Mouse (Mus musculus) spleen, adult 2 months (tissue): ENCODE results near the gene Ldhal6b. TPM values are rescaled to one million over a fixed set of nuclear protein-coding genes. Genes with fewer than 3 reads are reported as not detected.
"Not testable (repeated sequence)": the region's sequence is repeated elsewhere in the genome, so short reads cannot be mapped to it uniquely, and the experiment has no call there.

Experiments used
- DNase-seq, 2 experiments: peaks; one replicate each; pipeline versions ENCODE4 v3.0.0 to v3.0.0-alpha.2; 2012 to 2021; ENCODE audit warnings: low spot score in 2 of 2, low read depth in 1 of 2
- H3K27ac ChIP-seq: fragments of 200-500 bp; 2 replicates; pipeline ENCODE4 v1.5.1; 2012; ENCODE audit warnings: low read length, inconsistent platforms; ENCODE audit not compliant: insufficient read depth
- H3K27me3 ChIP-seq: fragments of 200-500 bp; 2 replicates; pipeline ENCODE4 v1.6.1; 2012; ENCODE audit warnings: mild to moderate bottlenecking, moderate library complexity, low read length, inconsistent platforms; ENCODE audit not compliant: control insufficient read depth, insufficient read depth
- H3K36me3 ChIP-seq: fragments of 200-500 bp; 2 replicates; pipeline ENCODE4 v1.6.1; 2012; ENCODE audit warnings: mild to moderate bottlenecking, low read length, inconsistent platforms; ENCODE audit not compliant: control insufficient read depth, insufficient read depth
- H3K4me1 ChIP-seq: fragments of 200-500 bp; 2 replicates; pipeline ENCODE4 v1.6.1; 2011; ENCODE audit warnings: inconsistent platforms; ENCODE audit not compliant: control insufficient read depth, insufficient read depth, insufficient read length
- H3K4me3 ChIP-seq: fragments of 200-500 bp; 2 replicates; pipeline ENCODE4 v1.5.1; 2011; ENCODE audit warnings: mild to moderate bottlenecking, inconsistent platforms; ENCODE audit not compliant: insufficient read depth, insufficient read length; ENCODE audit errors: extremely low read depth
- CTCF ChIP-seq: fragments of 200-500 bp; IDR thresholded peaks from 2 replicates; pipeline ENCODE4 v1.5.1; 2011; ENCODE audit warnings: mild to moderate bottlenecking, inconsistent platforms; ENCODE audit not compliant: insufficient read depth, insufficient read length, insufficient replicate concordance; ENCODE audit errors: extremely low read depth
- POLR2A ChIP-seq: fragments of 200-500 bp; IDR thresholded peaks from 2 replicates; pipeline ENCODE4 v1.6.1; 2011; ENCODE audit warnings: low read depth, low read length, inconsistent platforms
- WGBS: fragments of 180-500 bp; shearing (Covaris S2); methylation state at CpG from one replicate; pipeline ENCODE4 v1.1.7; 2018; 5-methylcytosine and 5-hydroxymethylcytosine counted together
- polyA plus RNA-seq: library from polyadenylated mRNA; depleted of rRNA; stranded (reverse); fragments of >200 nt; gene quantifications from 2 replicates; pipeline ENCODE4 v1.2.3, GENCODE M21; 2012; rRNA removed

The Ldhal6b gene
- 0.44 and 0.47 TPM in 2 replicates for polyA plus RNA-seq

DNA sequence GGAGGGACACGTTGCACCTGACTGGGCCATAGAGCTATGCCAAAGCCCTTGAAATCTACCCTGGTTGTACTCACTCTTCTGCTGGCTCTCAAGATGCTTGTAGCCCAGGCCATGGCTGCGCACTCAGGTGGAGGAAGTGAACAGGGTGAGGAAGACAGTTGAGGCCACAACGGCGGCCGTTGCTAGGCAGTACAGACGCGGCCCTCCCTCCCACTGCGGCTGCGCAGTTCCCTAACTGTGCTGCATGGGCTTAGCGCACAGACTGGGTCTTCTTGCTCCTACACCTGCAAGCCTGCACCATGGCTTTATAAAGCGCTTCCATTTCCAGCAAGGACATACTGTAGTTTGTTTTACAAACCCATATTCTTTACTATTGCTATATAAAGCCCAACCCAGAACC, at the start of gene Ldhal6b:
TSS of gene Ldhal6b (minus strand) at position 223 of the 400 bp plus-strand sequence.
- peaks cover 5% of the 10 kb centered on the region; the same call in 1 of the 2 replicates for H3K36me3 ChIP-seq
- DNase-seq: no peak
- H3K27ac ChIP-seq: no peak within 1 kb of the TSS
- H3K4me3 ChIP-seq: no peak within 1 kb of the TSS
- H3K27me3 ChIP-seq: no peaks in the 10 kb centered on the region
- TF ChIP-seq CTCF (no peak), POLR2A (no peak)
- 96% methylated on average over 11 of the region's 11 CpGs for WGBS
- H3K4me1 ChIP-seq: no peaks in the 10 kb centered on the region

DNA sequence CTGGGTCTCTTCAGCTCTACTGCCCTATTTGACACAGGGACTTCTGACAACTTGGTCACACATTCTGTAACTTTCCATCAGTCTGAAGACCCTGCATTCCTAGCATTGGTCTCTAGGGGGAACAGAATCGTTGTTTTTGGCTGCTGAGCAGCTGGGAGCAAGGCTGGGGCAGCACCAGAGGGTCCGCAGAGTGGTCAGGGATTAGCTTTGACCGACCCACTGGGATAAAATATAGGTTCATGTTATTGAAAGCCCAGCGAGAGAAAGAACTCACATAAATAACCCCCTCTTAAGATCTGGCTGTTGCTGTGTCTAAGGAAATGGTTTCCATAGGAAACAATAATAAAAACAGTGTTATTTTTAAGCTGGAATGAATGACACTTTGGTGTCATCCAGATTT, 48.6 kb upstream of the Ldhal6b start:
- no peak for TF ChIP-seq CTCF
- no peak for TF ChIP-seq POLR2A
- Histone ChIP-seq H3K4me3 (no peak overlapping the region), H3K27ac (no peak overlapping the region), H3K4me1 (no peaks in the 10 kb centered on the region), H3K27me3 (no peaks in the 10 kb centered on the region), H3K36me3 (no peaks in the 10 kb centered on the region)
- 59% methylated on average over 4 of the region's 4 CpGs for WGBS
- DNase-seq: no peak

DNA sequence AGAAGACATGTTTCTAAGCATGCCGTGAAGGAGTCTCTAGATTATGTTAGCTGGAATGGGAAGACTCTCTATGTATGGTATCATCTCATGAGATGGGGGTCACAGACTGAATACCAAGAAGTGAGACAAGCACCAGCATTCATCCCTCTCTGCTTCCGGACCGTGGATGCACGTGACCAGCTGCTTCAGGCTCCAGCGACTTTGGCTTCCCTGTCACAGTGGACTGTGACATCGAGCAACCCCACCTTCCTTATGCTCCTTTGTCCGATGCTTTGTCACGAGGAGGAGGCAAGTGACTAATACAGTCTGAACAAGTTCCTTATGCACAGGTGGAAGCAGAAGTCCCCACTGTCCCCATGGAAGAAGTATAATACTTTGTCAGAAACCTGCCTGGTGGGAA, 48.2 kb upstream of the Ldhal6b start:
- TF ChIP-seq CTCF (no peak), POLR2A (no peak)
- Histone ChIP-seq H3K27ac (no peak overlapping the region), H3K27me3 (no peaks in the 10 kb centered on the region), H3K4me1 (no peaks in the 10 kb centered on the region), H3K36me3 (no peaks in the 10 kb centered on the region), H3K4me3 (no peak overlapping the region)
- no peak for DNase-seq
- 78% methylated on average over 8 of the region's 8 CpGs for WGBS

DNA sequence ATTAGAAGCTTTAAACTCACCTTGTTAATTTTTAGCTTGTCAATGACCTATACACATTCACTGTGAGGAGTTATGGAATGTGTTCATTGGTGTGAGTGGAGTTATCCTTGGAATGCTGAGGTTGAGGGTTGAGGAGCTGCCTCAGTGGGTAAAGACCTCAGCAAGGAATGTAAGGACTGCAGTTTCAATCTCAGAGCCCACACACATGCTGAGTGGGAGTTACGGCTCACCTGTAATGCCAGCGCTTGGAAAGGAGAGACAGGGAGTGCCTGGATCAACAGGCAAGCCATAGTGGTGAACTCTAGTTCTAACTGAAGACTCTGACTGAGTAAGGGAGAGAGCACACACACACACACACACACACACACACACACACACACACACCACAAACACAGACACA, 45.3 kb upstream of the Ldhal6b start:
- H3K27ac ChIP-seq: no peak overlapping the region
- no peaks in the 10 kb centered on the region for H3K36me3 ChIP-seq
- TF ChIP-seq POLR2A (no peak), CTCF (no peak)
- no peak overlapping the region for H3K4me3 ChIP-seq
- H3K4me1 ChIP-seq: no peaks in the 10 kb centered on the region
- no peaks in the 10 kb centered on the region for H3K27me3 ChIP-seq
- no peak for DNase-seq
- WGBS: 86% methylated on average over 2 of the region's 2 CpGs

DNA sequence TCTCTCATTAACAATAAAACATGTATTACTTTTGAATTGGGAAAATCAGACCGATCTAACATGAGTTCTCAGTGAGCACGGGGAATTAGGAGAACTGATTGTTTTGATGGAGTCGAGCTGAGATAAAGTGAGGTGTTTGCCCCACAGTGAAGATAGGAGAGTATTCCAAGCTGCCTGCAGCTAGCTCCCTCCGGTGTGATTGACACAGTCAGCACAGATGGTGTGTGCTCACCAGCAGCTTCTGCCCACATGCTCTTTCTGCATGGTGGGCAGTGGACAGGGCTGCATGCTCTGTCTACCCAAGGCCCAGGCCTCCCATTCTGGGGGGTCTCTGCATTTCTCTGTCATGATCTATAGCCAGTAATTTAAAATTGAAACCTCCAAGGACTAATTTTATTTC, 35.1 kb upstream of the Ldhal6b start:
- WGBS: 85% methylated on average over 4 of the region's 4 CpGs
- DNase-seq: no peak
- no peak for TF ChIP-seq CTCF
- TF ChIP-seq POLR2A: no peak
- Histone ChIP-seq H3K4me3 (no peak overlapping the region), H3K27ac (no peak overlapping the region), H3K4me1 (no peaks in the 10 kb centered on the region), H3K36me3 (no peaks in the 10 kb centered on the region), H3K27me3 (no peaks in the 10 kb centered on the region)

DNA sequence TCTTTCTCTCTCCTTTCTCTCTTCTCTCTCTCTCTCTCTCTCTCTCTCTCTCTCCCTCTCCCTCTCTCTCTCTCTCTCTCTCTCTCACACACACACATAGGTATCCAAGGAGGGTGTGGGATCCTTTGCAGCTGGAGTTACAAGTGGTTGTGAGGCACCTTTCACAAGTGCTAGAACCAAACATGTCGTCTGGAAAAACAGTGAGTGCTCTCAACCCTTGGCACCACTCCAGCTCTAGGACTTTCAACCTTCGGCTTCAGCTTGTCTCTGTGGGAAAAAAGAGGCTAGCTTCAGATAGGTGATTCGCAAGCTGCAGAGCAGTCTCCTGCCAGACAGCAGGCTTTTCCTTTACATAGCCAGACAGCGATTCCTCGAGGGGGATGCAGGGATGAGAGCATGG, 25.2 kb upstream of the Ldhal6b start:
- Histone ChIP-seq H3K36me3 (no peaks in the 10 kb centered on the region), H3K27me3 (no peaks in the 10 kb centered on the region), H3K4me3 (no peak overlapping the region), H3K4me1 (no peaks in the 10 kb centered on the region; the same call in 1 of the 2 replicates), H3K27ac (no peak overlapping the region)
- no peak for TF ChIP-seq CTCF
- TF ChIP-seq POLR2A: no peak
- 69% methylated on average over 5 of the region's 5 CpGs for WGBS
- no peak for DNase-seq

DNA sequence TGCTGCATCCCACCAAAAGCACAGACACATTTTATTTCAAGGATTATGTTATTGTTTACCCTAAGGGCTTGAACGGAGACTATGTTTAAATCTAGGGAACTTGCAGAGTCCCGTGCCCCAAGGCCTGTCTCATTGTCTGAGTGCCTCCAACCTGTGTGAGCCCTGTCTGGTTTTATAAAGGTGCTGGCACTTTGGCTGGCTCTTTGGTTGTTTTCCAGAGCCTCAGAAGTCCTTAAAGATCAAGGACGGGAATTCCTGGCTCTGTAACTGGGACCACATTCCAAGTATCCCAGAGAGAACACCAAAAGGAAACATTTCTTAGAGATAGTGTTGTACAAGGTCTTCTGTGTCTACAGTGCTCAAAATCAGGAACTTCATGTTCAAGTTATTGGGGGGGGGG, 24.7 kb upstream of the Ldhal6b start:
- no peak for DNase-seq
- Histone ChIP-seq H3K27ac (no peak overlapping the region), H3K4me1 (no peaks in the 10 kb centered on the region; the same call in 1 of the 2 replicates), H3K4me3 (no peak overlapping the region), H3K36me3 (no peaks in the 10 kb centered on the region), H3K27me3 (no peaks in the 10 kb centered on the region)
- WGBS: 66% methylated on average over 3 of the region's 3 CpGs
- TF ChIP-seq POLR2A (no peak), CTCF (no peak)

DNA sequence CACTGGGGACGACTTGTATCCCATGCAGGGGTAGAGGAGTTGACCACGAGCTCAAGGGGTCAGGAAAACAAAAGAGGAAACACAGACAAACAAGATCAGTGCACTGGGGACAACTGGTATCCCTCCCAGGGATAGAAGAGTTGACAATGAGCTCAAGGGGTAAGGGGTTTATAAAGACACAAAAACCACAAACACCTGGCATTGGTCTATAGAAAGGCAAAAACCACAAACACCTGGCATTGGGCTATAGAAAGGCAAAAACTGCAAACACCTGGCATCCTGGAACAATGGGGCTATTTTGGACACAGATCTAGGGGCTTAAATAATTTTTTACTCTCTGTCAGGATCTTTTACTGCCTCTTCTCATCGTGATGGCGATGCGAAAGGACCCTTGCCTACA, 23.8 kb upstream of the Ldhal6b start:
- not testable (repeated sequence) for H3K4me3 ChIP-seq, H3K27ac ChIP-seq, DNase-seq, H3K36me3 ChIP-seq, H3K27me3 ChIP-seq, H3K4me1 ChIP-seq
- 33% methylated on average over 5 of the region's 5 CpGs for WGBS
